8 mouse cellular contexts compared by ENCODE assay signal in the genomic region with DNA sequence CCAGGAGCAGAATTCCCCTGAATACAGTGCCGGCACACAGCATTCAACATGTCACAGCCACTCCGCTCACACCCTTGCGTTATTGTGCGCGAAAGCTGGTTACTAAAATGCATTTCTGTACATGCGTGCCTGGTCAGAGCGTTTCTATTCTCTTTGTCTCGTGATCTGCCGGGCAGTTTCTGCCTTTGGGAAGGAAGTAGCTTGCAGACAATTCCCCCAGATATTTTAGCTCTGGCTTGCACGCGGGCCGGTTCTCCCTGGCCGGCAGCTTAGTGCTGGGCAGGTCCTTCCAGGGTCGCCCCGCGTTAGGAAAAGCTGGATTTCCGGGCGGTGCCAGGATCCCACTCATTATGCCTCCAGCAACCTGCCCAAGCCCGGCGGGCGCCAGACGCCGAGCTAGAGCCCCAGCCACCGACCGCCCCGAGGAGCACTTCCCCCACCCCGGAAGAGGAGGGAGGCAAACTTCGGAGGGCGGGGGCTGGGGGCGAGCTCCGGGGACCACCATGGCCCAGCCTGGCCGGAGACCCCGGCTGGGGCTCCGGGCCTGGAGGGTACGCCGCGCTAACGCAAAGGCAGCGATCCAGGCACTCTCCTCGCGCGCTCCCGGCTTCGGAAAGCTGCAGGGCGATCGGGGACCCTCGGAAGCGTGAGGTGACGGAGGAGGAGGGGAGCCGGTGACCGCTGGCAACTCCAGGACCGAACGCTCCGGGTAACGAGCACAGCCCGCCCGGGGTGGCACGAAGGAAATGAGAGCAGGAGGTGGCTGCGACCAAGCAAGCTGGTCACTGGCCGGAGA. TPM values are rescaled to one million over a fixed set of nuclear protein-coding genes. Genes with fewer than 3 reads are reported as not detected.
A peak's percentile ranks its signal among the peaks of the same experiment; 100 is the strongest.
DNase-seq lines count a peak whose midpoint lies in the region; ATAC-seq and TF ChIP-seq lines count a peak whose summit lies in the region.

No protein-coding gene starts in this region.

- H3K27me3 ChIP-seq in heart, postnatal 0 days (ENCODE audit: control insufficient read depth, insufficient read depth, low read length): no peaks in the 10 kb centered on the region

- peak; percentile 37 for ATAC-seq in heart, postnatal 0 days (ENCODE audit: insufficient read depth, low read depth)

- no peaks in the 10 kb centered on the region for H3K9me3 ChIP-seq in heart, postnatal 0 days (replicated peaks; ENCODE audit: control insufficient read depth, low read length)

- H3K27ac ChIP-seq in embryonic fibroblast, embryonic 13.5 days (ENCODE audit: insufficient read depth, low read length): peak overlapping the region; percentile 76
- H3K27ac ChIP-seq in heart, postnatal 0 days (ENCODE audit: low read depth): peak overlapping the region; percentile 95

- peak overlapping the region; percentile 98 for H3K9ac ChIP-seq in heart, postnatal 0 days (replicated peaks; ENCODE audit: low read depth, low read length)

- no peaks in the 10 kb centered on the region for H3K36me3 ChIP-seq in heart, postnatal 0 days (replicated peaks; ENCODE audit: control insufficient read depth, insufficient read depth, low read length)

- peak; percentile 39 for DNase-seq in ES-CJ7 (ENCODE audit: low read depth, low spot score)
- DNase-seq in adrenal gland, postnatal 25 days: peak; percentile 57
- peak; percentile 58 for DNase-seq in heart, postnatal 0 days (ENCODE audit: low spot score)
- peak; percentile 22 to 23 for DNase-seq in layer of hippocampus, adult 8-10 months (ENCODE audit: low spot score in 2 of 2)
- DNase-seq in lung, postnatal 4 days: peak; percentile 73 to 76
- DNase-seq in right cerebral cortex, postnatal 25 days: peak; percentile 59
- DNase-seq in adipocyte (ENCODE audit: low spot score): no peak

- H3K4me1 ChIP-seq in embryonic fibroblast, embryonic 13.5 days (ENCODE audit: control insufficient read depth, insufficient read depth, low read length): peaks cover 6% of the 10 kb centered on the region
- peaks cover 38% of the 10 kb centered on the region for H3K4me1 ChIP-seq in heart, postnatal 0 days (ENCODE audit: control insufficient read depth, insufficient read depth)

- no peak for TF ChIP-seq CTCF in embryonic fibroblast, embryonic 13.5 days (IDR thresholded peaks at IDR 0.05; ENCODE audit: borderline replicate concordance, insufficient read depth, low read length)
- no peak for TF ChIP-seq CTCF in heart, postnatal 0 days (IDR thresholded peaks at IDR 0.05; ENCODE audit: low read depth)

- WGBS in heart, postnatal 0 days: under 1% methylated on average over 52 of the region's 60 CpGs

- TF ChIP-seq POLR2A in embryonic fibroblast, embryonic 13.5 days (IDR thresholded peaks at IDR 0.05; ENCODE audit: low read depth, low read length): no peak; the same call in 1 of the 2 replicates

- peak overlapping the region; percentile 86 for H3K4me2 ChIP-seq in heart, postnatal 0 days (ENCODE audit: low read depth, low read length)

- TF ChIP-seq EP300 in heart, postnatal 0 days (IDR thresholded peaks at IDR 0.05; ENCODE audit: low read depth): no peak; the same call in none of the 2 replicates

- H3K4me3 ChIP-seq in embryonic fibroblast, embryonic 13.5 days (ENCODE audit: insufficient read depth, low read length): peak overlapping the region; percentile 99
- peak overlapping the region; percentile 94 for H3K4me3 ChIP-seq in heart, postnatal 0 days (ENCODE audit: low read depth, low read length)

RNA-seq across cellular contexts. Expression of a gene that starts 0.8 kb away (rescaled TPM):
- total RNA-seq in adrenal gland, postnatal 25 days (2021): 130 and 193 TPM in 2 replicates
- 53.1 and 78.3 TPM in 2 replicates for polyA plus RNA-seq in embryonic fibroblast, embryonic 13.5 days (2011; ENCODE audit: insufficient read length, low read depth, missing spikeins)
- total RNA-seq in heart, postnatal 0 days (2014; rRNA removed; ENCODE audit: low replicate concordance): 31.6 and 33.8 TPM in 2 replicates
- 13.6 and 16.3 TPM in 2 replicates for polyA plus RNA-seq in heart, postnatal 0 days (2015; fragmentation: Nextera tagmentation; extraction: Ambion mirVana)
- total RNA-seq in layer of hippocampus, adult 8-10 months (2022): 10 to 100 TPM; 73.3 to 88.6 (median 79.4) TPM
